Mouse (Mus musculus): ENCODE measurements around the gene Mterf4.

GRCm38 (mm10) chr1:93343504-93344047, 37.9 kb upstream of the Mterf4 start:
- TF ChIP-seq GATA1 (IDR thresholded peaks at IDR 0.05; ENCODE audit: low read length) (no peak), TAL1 (IDR thresholded peaks at IDR 0.05; ENCODE audit: low read length) (no peak)
